Comparison of ENCODE assay signal across 8 mouse cellular contexts in the genomic region with DNA sequence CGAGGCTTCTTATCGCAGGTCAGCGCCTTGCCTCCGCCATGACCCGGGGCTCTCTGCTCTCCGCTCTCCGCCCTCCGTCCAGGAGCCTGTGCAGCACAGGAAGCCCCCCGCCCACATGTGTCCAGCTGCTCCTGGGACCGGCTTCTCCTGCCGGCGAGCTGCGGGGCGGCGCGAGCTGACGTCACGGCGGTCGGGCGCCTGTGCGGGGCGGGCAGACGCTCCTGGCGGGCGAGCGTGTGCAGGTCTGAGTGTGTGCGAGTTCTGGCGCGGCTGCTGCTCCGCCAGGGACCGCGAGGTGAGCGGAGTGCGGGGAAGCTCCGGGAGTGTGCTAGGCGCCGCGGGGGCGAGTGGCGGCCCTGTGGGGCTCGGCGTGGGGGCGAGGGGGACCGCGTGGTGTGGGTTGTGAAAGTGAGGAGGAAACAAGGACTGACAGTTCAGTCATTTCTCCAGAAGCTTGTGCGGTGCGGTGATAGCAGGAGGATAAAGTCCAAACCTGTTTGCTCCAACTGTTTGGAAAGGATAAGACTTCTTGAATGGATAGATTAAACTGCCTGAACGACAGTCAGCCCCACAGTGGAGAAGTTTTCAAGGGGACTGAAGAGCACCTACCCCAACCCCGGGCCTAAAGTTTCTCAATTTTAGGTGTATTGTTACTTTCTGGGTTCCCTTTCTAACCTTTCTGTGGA. TPM values are rescaled to one million over a fixed set of nuclear protein-coding genes. Genes with fewer than 3 reads are reported as not detected.
DNase-seq lines count a peak whose midpoint lies in the region; ATAC-seq and TF ChIP-seq lines count a peak whose summit lies in the region.

No protein-coding gene starts in this region.

- H3K36me3 ChIP-seq in embryonic facial prominence, embryonic 15.5 days, result no peaks in the 10 kb centered on the region
- no peaks in the 10 kb centered on the region for H3K36me3 ChIP-seq in heart, embryonic 10.5 days
- no peaks in the 10 kb centered on the region for H3K36me3 ChIP-seq in kidney, embryonic 15.5 days
- H3K36me3 ChIP-seq in liver, embryonic 12.5 days, result peaks cover 6% of the 10 kb centered on the region
- H3K36me3 ChIP-seq in stomach, embryonic 14.5 days (ENCODE audit: control insufficient read depth, insufficient read depth, low read length), result no peaks in the 10 kb centered on the region

- H3K27ac ChIP-seq in bone marrow macrophage, adult 2 months (ENCODE audit: insufficient read depth, low read depth, low read length), result no peak overlapping the region
- 0 out of 2 replicates have a peak overlapping the region, but pooled peaks have one; percentile 8 for H3K27ac ChIP-seq in embryonic facial prominence, embryonic 15.5 days (replicated peaks)
- H3K27ac ChIP-seq in heart, embryonic 10.5 days, result peak overlapping the region; percentile 96
- H3K27ac ChIP-seq in kidney, embryonic 15.5 days, result peak overlapping the region; percentile 85
- peak overlapping the region; percentile 98 for H3K27ac ChIP-seq in liver, embryonic 12.5 days
- H3K27ac ChIP-seq in stomach, embryonic 14.5 days (ENCODE audit: low read length), result peak overlapping the region; percentile 23; the same call in 1 of the 2 replicates

- TF ChIP-seq POLR2A in bone marrow macrophage, adult 2 months (IDR thresholded peaks at IDR 0.05; ENCODE audit: borderline replicate concordance, low read depth, low read length), result no peak

- peak; percentile 92 for ATAC-seq in embryonic facial prominence, embryonic 15.5 days (ENCODE audit: insufficient number of reproducible peaks, low FRiP score, low TSS enrichment, low read depth)
- ATAC-seq in kidney, embryonic 15.5 days (replicated peaks; ENCODE audit: low FRiP score), result peak; percentile 98
- ATAC-seq in liver, embryonic 12.5 days, result peak; percentile 82
- ATAC-seq in stomach, embryonic 14.5 days (ENCODE audit: insufficient number of reproducible peaks, insufficient read depth, low FRiP score, low read depth), result peak; percentile 95

- H3K9me3 ChIP-seq in embryonic facial prominence, embryonic 15.5 days (replicated peaks), result no peaks in the 10 kb centered on the region
- H3K9me3 ChIP-seq in heart, embryonic 10.5 days, result no peaks in the 10 kb centered on the region
- no peaks in the 10 kb centered on the region for H3K9me3 ChIP-seq in kidney, embryonic 15.5 days (replicated peaks)
- H3K9me3 ChIP-seq in liver, embryonic 12.5 days (replicated peaks), result no peaks in the 10 kb centered on the region
- H3K9me3 ChIP-seq in stomach, embryonic 14.5 days (ENCODE audit: control insufficient read depth, low read depth, low read length), result no peaks in the 10 kb centered on the region

- peaks cover 7% of the 10 kb centered on the region for H3K4me1 ChIP-seq in bone marrow macrophage, adult 2 months (ENCODE audit: control insufficient read depth, insufficient read depth, low read length)
- peaks cover 3% of the 10 kb centered on the region; the same call in 1 of the 2 replicates for H3K4me1 ChIP-seq in embryonic facial prominence, embryonic 15.5 days
- H3K4me1 ChIP-seq in heart, embryonic 10.5 days, result peaks cover 18% of the 10 kb centered on the region; the same call in 1 of the 2 replicates
- peaks cover 14% of the 10 kb centered on the region for H3K4me1 ChIP-seq in kidney, embryonic 15.5 days
- peaks cover 61% of the 10 kb centered on the region for H3K4me1 ChIP-seq in liver, embryonic 12.5 days
- 0 out of 2 replicates have a peak, but pooled peaks cover 7% of the 10 kb centered on the region for H3K4me1 ChIP-seq in stomach, embryonic 14.5 days (ENCODE audit: control insufficient read depth, insufficient read depth, low read length)

- H3K9ac ChIP-seq in embryonic facial prominence, embryonic 15.5 days, result peak overlapping the region; percentile 55
- peak overlapping the region; percentile 61 for H3K9ac ChIP-seq in kidney, embryonic 15.5 days
- peak overlapping the region; percentile 93 for H3K9ac ChIP-seq in liver, embryonic 12.5 days
- peak overlapping the region; percentile 51 for H3K9ac ChIP-seq in stomach, embryonic 14.5 days (replicated peaks; ENCODE audit: low read depth, low read length)

- TF ChIP-seq CTCF in bone marrow macrophage, adult 2 months (IDR thresholded peaks at IDR 0.05; ENCODE audit: low read depth, low read length), result no peak

- WGBS in embryonic facial prominence, embryonic 15.5 days, result under 1% methylated on average over 50 of the region's 50 CpGs
- WGBS in heart, embryonic 10.5 days, result under 1% methylated on average over 50 of the region's 50 CpGs
- under 1% methylated on average over 50 of the region's 50 CpGs for WGBS in kidney, embryonic 15.5 days
- WGBS in liver, embryonic 12.5 days (ENCODE audit: insufficient replicate concordance), result under 1% methylated on average over 50 of the region's 50 CpGs
- under 1% methylated on average over 50 of the region's 50 CpGs for WGBS in stomach, embryonic 14.5 days

- DNase-seq in CD4-positive helper T cell, adult 2 months (ENCODE audit: low read depth, low spot score), result peak; percentile 69
- peak; percentile 95 for DNase-seq in heart, embryonic 10.5 days (ENCODE audit: low spot score)
- peak; percentile 42 to 46 for DNase-seq in natural killer cell, adult 2 months (ENCODE audit: low spot score in 2 of 2)

- peak overlapping the region; percentile 73 for H3K4me3 ChIP-seq in bone marrow macrophage, adult 2 months (ENCODE audit: insufficient read depth, low read length)
- peak overlapping the region; percentile 54 for H3K4me3 ChIP-seq in embryonic facial prominence, embryonic 15.5 days (replicated peaks)
- peak overlapping the region; percentile 81 for H3K4me3 ChIP-seq in heart, embryonic 10.5 days
- peak overlapping the region; percentile 65 for H3K4me3 ChIP-seq in kidney, embryonic 15.5 days (replicated peaks)
- peak overlapping the region; percentile 87 for H3K4me3 ChIP-seq in liver, embryonic 12.5 days
- peak overlapping the region; percentile 48 for H3K4me3 ChIP-seq in stomach, embryonic 14.5 days (ENCODE audit: low read depth, low read length)

- H3K4me2 ChIP-seq in embryonic facial prominence, embryonic 15.5 days (replicated peaks), result peak overlapping the region; percentile 74
- H3K4me2 ChIP-seq in kidney, embryonic 15.5 days, result peak overlapping the region; percentile 74
- H3K4me2 ChIP-seq in liver, embryonic 12.5 days, result peak overlapping the region; percentile 69
- peak overlapping the region; percentile 59 for H3K4me2 ChIP-seq in stomach, embryonic 14.5 days (replicated peaks; ENCODE audit: low read depth, low read length)

- no peaks in the 10 kb centered on the region for H3K27me3 ChIP-seq in embryonic facial prominence, embryonic 15.5 days
- no peaks in the 10 kb centered on the region for H3K27me3 ChIP-seq in heart, embryonic 10.5 days (ENCODE audit: insufficient read depth, poor library complexity, severe bottlenecking)
- H3K27me3 ChIP-seq in kidney, embryonic 15.5 days, result no peaks in the 10 kb centered on the region
- H3K27me3 ChIP-seq in liver, embryonic 12.5 days (replicated peaks), result no peaks in the 10 kb centered on the region
- no peaks in the 10 kb centered on the region for H3K27me3 ChIP-seq in stomach, embryonic 14.5 days (ENCODE audit: control insufficient read depth, insufficient read depth, low read length)

RNA-seq across cellular contexts. Expression of a gene that starts 56.2 kb away (rescaled TPM):
- 15.9 and 17.1 TPM in 2 replicates for polyA plus RNA-seq in bone marrow macrophage, adult 2 months (2012; ENCODE audit: insufficient read depth, insufficient read length, missing spikeins)
- 53.1 and 56.4 TPM in 2 replicates for polyA plus RNA-seq in embryonic facial prominence, embryonic 15.5 days (2015; fragmentation: Nextera tagmentation; extraction: Ambion mirVana)
- 75.9 and 90.6 TPM in 2 replicates for polyA plus RNA-seq in heart, embryonic 10.5 days (2016; fragmentation: Nextera tagmentation; extraction: Ambion mirVana)
- 95.7 and 101 TPM in 2 replicates for polyA plus RNA-seq in kidney, embryonic 15.5 days (2015; fragmentation: Nextera tagmentation; extraction: Ambion mirVana)
- polyA plus RNA-seq in liver, embryonic 12.5 days (2016; fragmentation: Nextera tagmentation; extraction: Ambion mirVana), result 206 and 209 TPM in 2 replicates
- 52.2 and 53.0 TPM in 2 replicates for polyA plus RNA-seq in stomach, embryonic 14.5 days (2014; fragmentation: Nextera tagmentation; extraction: Ambion mirVana)

Comparison
In these comparisons a context has a peak if more than half of its experiments do, and no peak if none do; other contexts are left out.
1. DNase-seq: peak in every context shown above with its lines; median percentile 95 in heart, embryonic 10.5 days; 69 in CD4-positive helper T cell, adult 2 months; 44 in natural killer cell, adult 2 months.